Mouse (Mus musculus) bone marrow macrophage, adult 2 months (primary cell): ENCODE measurements at regions not wholly inside any gene's neighbourhood (a gene's known extent, or its start where the extent isn't known, plus 50 kb on each side); places are given as distances from the start of the nearest gene placed in this dataset.

Experiments
- H3K27ac ChIP-seq: 2 replicates; pipeline ENCODE4 v1.5.1; 2012; ENCODE audit warnings: low read depth, low read length; ENCODE audit not compliant: insufficient read depth
- H3K4me1 ChIP-seq: 2 replicates; pipeline ENCODE4 v1.6.1; 2012; ENCODE audit warnings: low read length; ENCODE audit not compliant: control insufficient read depth, insufficient read depth
- H3K4me3 ChIP-seq: 2 replicates; pipeline ENCODE4 v1.5.1; 2012; ENCODE audit warnings: mild to moderate bottlenecking, low read length, moderate library complexity; ENCODE audit not compliant: insufficient read depth
- CTCF ChIP-seq: IDR thresholded peaks from 2 replicates; pipeline ENCODE4 v1.5.1; 2012; ENCODE audit warnings: low read depth, mild to moderate bottlenecking, low read length, moderate library complexity
- POLR2A ChIP-seq: IDR thresholded peaks from 2 replicates; pipeline ENCODE4 v1.6.1; 2012; ENCODE audit warnings: mild to moderate bottlenecking, low read depth, low read length, borderline replicate concordance

DNA sequence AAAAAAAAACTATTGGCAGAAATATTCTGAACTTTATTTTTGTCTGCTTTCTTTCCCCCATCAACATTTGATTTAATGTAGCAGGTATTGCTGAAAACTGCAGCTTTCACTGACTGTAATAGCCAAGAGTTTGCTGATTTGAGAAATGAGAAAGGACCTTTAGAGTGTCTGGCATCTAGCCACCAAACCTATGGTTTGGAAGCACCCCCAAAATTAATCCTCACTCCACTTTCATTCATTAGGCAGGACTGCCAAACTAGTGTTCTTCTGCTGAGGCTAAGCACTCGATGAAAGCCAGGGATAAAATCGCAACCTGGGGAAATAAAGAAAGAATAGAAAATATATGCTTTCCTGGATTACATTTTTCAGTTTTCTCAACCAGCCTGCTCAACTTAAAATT is 320.4 kb downstream of the Atp6ap1l start:
- Histone ChIP-seq H3K4me3 (no peak overlapping the region), H3K4me1 (no peaks in the 10 kb centered on the region), H3K27ac (no peak overlapping the region)
- TF ChIP-seq CTCF: no peak
- no peak for TF ChIP-seq POLR2A

DNA sequence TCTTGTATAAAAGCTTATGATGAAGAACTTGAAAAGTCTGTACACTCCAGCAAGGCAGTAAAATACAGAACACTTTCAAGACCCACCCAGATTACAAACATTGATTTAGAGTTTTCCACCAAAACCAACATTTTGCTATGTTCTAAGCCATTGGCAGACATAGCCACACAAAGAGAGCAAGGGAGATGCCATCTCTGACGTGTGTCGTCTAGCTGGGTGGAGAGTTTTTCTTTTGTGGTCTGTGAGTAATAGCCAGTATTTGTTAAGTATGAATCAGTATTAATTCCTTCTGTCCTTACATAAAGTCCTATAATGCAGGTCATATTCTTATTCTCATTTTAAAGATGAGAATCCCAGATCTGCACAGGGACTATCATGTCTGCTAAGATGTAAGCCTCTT is 329.8 kb downstream of the Atp6ap1l start:
- no peak overlapping the region for H3K4me3 ChIP-seq
- H3K27ac ChIP-seq: no peak overlapping the region

DNA sequence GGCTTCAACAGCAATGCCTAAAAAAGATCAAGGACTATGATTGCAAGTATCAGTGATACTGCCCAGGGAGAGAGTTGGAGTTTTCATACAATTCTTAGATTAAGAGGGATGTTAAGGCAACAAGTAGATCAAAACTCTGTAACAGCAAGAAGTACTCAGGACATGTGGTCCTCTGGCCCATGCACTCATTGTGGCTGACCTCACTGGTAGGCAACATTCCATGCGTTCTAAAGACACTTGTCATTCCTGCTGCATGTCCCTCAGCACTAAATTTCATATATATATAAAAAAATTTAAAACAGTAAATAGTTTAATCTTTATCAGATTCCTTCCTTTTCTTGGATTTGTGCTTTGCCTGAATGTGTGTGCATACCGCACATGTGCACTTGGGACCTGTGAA is 332.6 kb downstream of the Atp6ap1l start:
- no peak for TF ChIP-seq CTCF
- no peak for TF ChIP-seq POLR2A
- Histone ChIP-seq H3K4me1 (no peaks in the 10 kb centered on the region), H3K27ac (no peak overlapping the region), H3K4me3 (no peak overlapping the region)

More for the DNA sequence above, 329.8 kb downstream of the Atp6ap1l start:
- TF ChIP-seq CTCF: no peak
- no peak for TF ChIP-seq POLR2A
- no peaks in the 10 kb centered on the region for H3K4me1 ChIP-seq

DNA sequence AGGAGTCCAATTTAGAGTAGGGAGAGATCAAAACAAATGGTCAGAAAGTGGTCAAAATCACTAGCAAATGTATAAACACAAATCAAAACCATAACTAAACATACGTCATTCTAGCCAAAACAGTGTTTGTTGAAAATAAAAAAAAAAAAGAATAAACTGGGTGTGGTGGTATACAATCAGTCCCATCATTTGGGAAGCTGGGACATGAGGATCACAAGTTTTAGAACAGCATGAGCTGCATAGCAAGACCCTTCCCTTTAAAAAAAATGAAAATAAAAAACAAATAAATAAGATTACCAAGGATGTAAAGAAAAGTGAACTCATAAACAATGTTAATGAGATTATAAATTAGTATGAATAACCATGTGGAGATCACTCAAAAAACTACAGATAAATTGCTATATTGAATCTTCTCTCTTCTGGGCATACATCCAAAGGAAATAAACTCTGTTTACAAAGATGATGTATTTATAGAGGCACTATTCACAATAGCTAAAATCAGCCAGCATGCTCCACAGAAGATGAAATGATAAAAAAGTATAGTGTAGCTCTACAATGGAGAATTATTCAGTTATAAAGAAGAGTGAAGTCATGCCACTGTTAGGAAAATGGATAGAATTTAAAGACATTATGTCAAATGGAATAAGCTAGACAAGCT is 341.8 kb downstream of the Atp6ap1l start:
- TF ChIP-seq POLR2A: no peak

DNA sequence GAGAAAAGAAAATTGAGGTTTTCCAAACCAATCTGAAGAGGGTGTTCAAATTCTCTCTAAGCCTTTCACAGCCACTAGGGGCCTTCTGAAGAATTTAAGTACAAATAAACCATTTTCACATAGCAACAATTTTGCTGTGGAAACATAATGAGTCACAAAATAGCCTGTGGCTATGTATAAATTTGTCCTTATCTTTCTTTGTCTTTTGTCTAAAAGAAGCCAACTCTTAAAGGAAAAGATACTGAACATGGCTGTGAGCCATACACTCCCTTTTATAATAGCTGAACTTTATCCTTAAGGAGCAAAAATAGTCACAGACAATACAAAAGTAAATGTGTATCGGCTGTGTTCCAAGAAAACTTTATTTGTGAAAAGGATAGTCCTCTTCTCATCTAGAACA is 345.1 kb downstream of the Atp6ap1l start:
- TF ChIP-seq CTCF: no peak
- no peak for TF ChIP-seq POLR2A
- Histone ChIP-seq H3K4me1 (no peaks in the 10 kb centered on the region), H3K4me3 (no peak overlapping the region), H3K27ac (no peak overlapping the region)

More for the DNA sequence above, 341.8 kb downstream of the Atp6ap1l start:
- Histone ChIP-seq H3K4me3 (no peak overlapping the region), H3K27ac (no peak overlapping the region), H3K4me1 (no peaks in the 10 kb centered on the region)

DNA sequence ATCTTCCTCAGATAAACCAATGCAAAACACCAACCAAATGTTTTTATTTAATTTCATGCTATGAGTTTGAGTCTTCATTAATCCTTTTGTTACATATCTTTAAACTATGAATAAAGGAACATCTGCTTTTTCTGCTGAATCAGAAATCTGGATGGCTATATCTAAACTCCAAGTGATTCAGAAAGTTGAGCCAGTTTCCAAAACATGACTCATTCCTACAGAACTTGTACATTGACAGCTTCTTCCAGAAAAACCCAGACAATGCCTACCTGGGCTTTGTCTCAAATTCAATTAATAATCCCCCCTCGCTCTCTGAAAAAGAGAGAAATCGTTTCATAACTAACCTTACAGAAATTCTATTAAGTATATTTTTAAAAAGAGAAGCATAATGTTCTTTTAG is 345.7 kb downstream of the Atp6ap1l start:
- H3K27ac ChIP-seq: no peak overlapping the region
- H3K4me3 ChIP-seq: no peak overlapping the region
- H3K4me1 ChIP-seq: no peaks in the 10 kb centered on the region
- TF ChIP-seq CTCF (no peak), POLR2A (no peak)

DNA sequence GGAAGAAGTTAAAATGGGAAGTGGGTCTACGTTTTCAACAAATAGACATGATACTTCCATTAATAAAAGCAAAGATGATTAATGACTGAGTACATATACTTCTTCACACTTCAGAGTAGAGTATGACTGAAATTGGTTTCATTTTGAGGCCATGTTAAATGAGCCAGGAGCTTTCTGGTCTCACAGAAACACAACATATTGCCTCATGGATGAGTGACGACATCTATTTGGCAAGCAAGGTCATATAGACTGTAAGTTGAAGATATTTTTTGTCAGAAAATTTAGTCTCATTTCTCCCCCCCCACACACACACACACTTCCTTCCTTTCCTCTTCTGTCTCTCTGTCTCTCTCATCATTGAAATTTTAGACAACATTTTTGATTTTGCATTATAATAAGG is 354.0 kb downstream of the Atp6ap1l start:
- no peak overlapping the region for H3K27ac ChIP-seq
- TF ChIP-seq POLR2A (no peak), CTCF (no peak)

DNA sequence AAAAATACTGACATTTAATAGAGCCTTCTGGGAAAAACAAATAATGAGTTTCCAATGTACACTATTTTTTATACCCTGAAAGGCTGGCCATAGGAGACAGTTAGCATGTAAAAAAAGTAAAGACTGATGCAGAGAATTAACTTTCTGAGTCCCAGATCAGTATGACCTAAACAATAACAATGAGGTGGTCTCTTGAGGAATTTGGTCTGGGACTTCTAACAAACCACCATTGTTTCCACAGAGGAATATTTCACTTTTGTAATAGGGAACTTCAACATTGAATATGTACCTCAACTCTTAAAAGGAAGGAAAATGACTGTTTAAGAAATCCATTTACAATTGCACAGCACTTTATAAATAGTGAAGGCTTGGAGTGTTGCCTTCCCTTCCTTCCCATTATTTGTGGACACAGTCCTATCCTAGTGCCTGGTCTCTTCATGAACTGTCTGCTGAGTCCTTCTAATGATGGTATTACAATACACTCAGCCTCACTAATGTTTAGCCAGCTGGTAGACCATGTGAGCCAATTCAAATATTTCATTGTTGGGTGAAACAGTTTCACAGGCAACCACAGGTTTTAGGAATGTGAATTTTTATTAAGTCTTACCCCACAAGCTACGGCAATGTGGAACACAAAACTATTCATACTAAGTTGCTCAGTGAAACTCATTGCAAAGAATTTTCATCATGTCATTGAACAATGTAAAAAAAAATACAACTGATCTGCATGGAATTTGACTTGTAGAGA is 358.7 kb downstream of the Atp6ap1l start:
- Histone ChIP-seq H3K4me1 (peaks cover 4% of the 10 kb centered on the region), H3K4me3 (no peak overlapping the region), H3K27ac (no peak overlapping the region)
- TF ChIP-seq POLR2A (no peak), CTCF (no peak)

More for the DNA sequence above, 354.0 kb downstream of the Atp6ap1l start:
- peaks cover 4% of the 10 kb centered on the region for H3K4me1 ChIP-seq
- no peak overlapping the region for H3K4me3 ChIP-seq

DNA sequence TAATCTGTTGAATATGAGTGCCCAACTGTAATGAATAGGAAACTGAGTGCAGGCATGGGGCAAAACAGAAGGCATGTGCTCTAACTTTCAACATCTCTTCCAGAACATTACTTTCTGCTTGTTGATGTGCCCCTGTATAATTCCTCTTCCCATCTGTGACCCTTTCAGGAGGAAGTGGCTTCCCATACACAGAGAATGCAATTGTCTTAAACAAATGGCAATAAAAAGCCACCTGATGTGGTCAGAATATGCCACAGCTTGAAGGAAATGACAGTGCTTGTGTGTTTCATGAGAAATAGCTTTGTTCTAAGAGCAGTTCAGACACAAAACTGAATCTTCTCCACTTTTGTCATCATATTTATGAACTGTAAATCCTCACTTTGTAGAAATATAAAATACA is 359.3 kb downstream of the Atp6ap1l start:
- Histone ChIP-seq H3K4me1 (peaks cover 3% of the 10 kb centered on the region), H3K4me3 (no peak overlapping the region), H3K27ac (no peak overlapping the region)
- TF ChIP-seq CTCF (no peak), POLR2A (no peak)

DNA sequence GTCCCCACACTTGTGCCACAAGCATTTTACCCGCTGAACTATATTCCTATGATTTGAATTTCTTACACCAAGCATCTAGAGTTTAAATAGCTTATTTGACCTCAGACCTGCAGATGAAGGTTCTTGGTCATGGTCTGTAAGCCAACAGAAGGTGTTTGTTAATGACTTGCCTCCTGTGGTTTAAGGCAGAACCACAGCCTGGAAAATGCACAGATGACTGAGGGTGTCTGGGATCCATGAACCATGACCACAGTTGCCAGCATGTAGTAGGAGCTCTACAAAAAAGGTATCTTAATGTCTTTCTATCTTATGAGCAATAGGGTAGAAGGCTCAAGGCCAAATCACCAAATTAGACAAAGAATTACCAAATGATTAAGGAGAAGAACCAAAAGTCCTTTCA is 367.6 kb downstream of the Atp6ap1l start:
- TF ChIP-seq POLR2A (no peak), CTCF (no peak)
- H3K4me1 ChIP-seq: no peaks in the 10 kb centered on the region
- H3K4me3 ChIP-seq: no peak overlapping the region
- H3K27ac ChIP-seq: no peak overlapping the region

DNA sequence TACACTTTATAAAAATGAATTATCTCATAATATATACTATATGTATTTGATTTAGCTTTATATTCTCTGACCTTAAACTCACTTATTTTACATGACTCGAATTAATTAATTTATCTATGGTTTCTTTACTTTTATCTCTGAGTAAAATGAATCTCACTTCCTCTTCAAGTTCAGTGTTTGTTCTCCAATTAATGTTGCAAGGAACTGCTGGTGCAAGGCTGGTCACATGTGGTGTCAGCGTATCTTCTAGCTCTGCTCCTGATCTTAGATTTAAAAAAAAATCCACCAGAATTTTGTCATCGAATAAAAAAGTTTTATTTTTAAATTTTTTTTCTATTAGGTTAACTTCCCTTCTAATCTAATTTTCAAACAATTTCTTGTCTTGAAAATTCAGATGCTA is 378.2 kb downstream of the Atp6ap1l start:
- H3K4me1 ChIP-seq: peaks cover 4% of the 10 kb centered on the region

More for the DNA sequence above, 378.2 kb downstream of the Atp6ap1l start:
- TF ChIP-seq CTCF: no peak
- no peak for TF ChIP-seq POLR2A
- Histone ChIP-seq H3K27ac (no peak overlapping the region), H3K4me3 (no peak overlapping the region)
